Mouse (Mus musculus) lung, postnatal 0 days (tissue): ENCODE data around the gene Rb1. TPM values are rescaled to one million over a fixed set of nuclear protein-coding genes. Genes with fewer than 3 reads are reported as not detected.

ENCODE experiments used
- ATAC-seq: fragments of 200-750 bp; cut with Nextera tagmentation; 2 replicates; pipeline ENCODE4 v1.8.0; 2017; ENCODE audit warnings: moderate library complexity
- DNase-seq: peaks from one replicate; pipeline ENCODE4 v3.0.0-alpha.2; 2016; ENCODE audit warnings: low spot score
- H3K27ac ChIP-seq: fragments of 300-500 bp; sonication (generic); 2 replicates; pipeline ENCODE4 v1.5.1; 2014; ENCODE audit warnings: antibody characterized with exemption, mild to moderate bottlenecking, low read length, mixed read lengths
- H3K27me3 ChIP-seq: fragments of 300-500 bp; sonication (generic); replicated peaks from 2 replicates; pipeline ENCODE4 v1.6.1; 2014; ENCODE audit warnings: low read length, mixed read lengths; ENCODE audit not compliant: insufficient read depth
- H3K36me3 ChIP-seq: fragments of 300-500 bp; sonication (generic); 2 replicates; pipeline ENCODE4 v1.6.1; 2014; ENCODE audit warnings: low read length, mixed read lengths; ENCODE audit not compliant: insufficient read depth
- H3K4me1 ChIP-seq: fragments of 300-500 bp; sonication (generic); 2 replicates; pipeline ENCODE4 v1.6.1; 2014; ENCODE audit warnings: antibody characterized with exemption, low read depth, low read length, mixed read lengths; ENCODE audit not compliant: insufficient read depth
- H3K4me2 ChIP-seq: fragments of 300-500 bp; sonication (generic); replicated peaks from 2 replicates; pipeline ENCODE4 v1.6.1; 2014; ENCODE audit warnings: low read depth, mild to moderate bottlenecking, low read length, moderate library complexity, mixed read lengths
- H3K4me3 ChIP-seq: fragments of 300-500 bp; sonication (generic); 2 replicates; pipeline ENCODE4 v1.5.1; 2014; ENCODE audit warnings: low read depth, low read length
- H3K9ac ChIP-seq: fragments of 300-500 bp; sonication (generic); replicated peaks from 2 replicates; pipeline ENCODE4 v1.6.1; 2014; ENCODE audit warnings: low read depth, mild to moderate bottlenecking
- H3K9me3 ChIP-seq: fragments of 300-500 bp; sonication (generic); 2 replicates; pipeline ENCODE4 v1.6.1; 2016; ENCODE audit warnings: low read length, mixed read lengths
- CTCF ChIP-seq: IDR thresholded peaks from 2 replicates; pipeline ENCODE4 v1.5.1; 2016; ENCODE audit warnings: antibody characterized with exemption, mild to moderate bottlenecking
- EP300 ChIP-seq: IDR thresholded peaks from 2 replicates; pipeline ENCODE4 v1.6.1; 2016; ENCODE audit warnings: antibody characterized with exemption, mild to moderate bottlenecking, control low read depth
- WGBS: fragments of 180-500 bp; shearing (Covaris S2); extraction: QIAGEN DNeasy Blood & Tissue Kit; methylation state at CpG from one replicate; pipeline ENCODE4 v1.1.7; 2014; 5-methylcytosine and 5-hydroxymethylcytosine counted together
- microRNA counts: library from miRNA; unstranded; fragments of <30 nt; microRNA quantifications from one replicate; lab custom pipeline; 2015
- microRNA-seq: library from miRNA; unstranded; fragments of <30 nt; microRNA quantifications from one replicate; pipeline ENCODE4, GENCODE M21; 2016
- polyA plus RNA-seq: library from polyadenylated mRNA; unstranded; fragments of >200 nt; fragmentation: Nextera tagmentation; extraction: Ambion mirVana; gene quantifications from 2 replicates; pipeline ENCODE4 v1.2.1, GENCODE M21; 2015

Gene Rb1
- polyA plus RNA-seq, 1 experiment from 2014 or later = 14.7 TPM

- H3K4me3 ChIP-seq = no peak overlapping the region
- H3K4me2 ChIP-seq = no peak overlapping the region
- 88% methylated on average over 7 of the region's 7 CpGs for WGBS
- H3K9ac ChIP-seq = no peak overlapping the region
- TF ChIP-seq CTCF (no peak), EP300 (no peak)
- no peaks in the 10 kb centered on the region for H3K9me3 ChIP-seq
- ATAC-seq (no peak), DNase-seq (no peak)
- H3K27ac ChIP-seq = no peak overlapping the region
- H3K4me1 ChIP-seq = no peaks in the 10 kb centered on the region
- no peaks in the 10 kb centered on the region for H3K36me3 ChIP-seq
- no peaks in the 10 kb centered on the region for H3K27me3 ChIP-seq
Observed at GRCm38 (mm10) chr14:73138483-73138882, 187.1 kb downstream of the Rb1 start.

- no peak for ATAC-seq
- no peaks in the 10 kb centered on the region for H3K36me3 ChIP-seq
- no peaks in the 10 kb centered on the region for H3K4me1 ChIP-seq
- TF ChIP-seq CTCF = no peak
- TF ChIP-seq EP300 = no peak
- no peaks in the 10 kb centered on the region for H3K27me3 ChIP-seq
- H3K27ac ChIP-seq = no peak overlapping the region
- no peak overlapping the region for H3K4me2 ChIP-seq
- no peak for DNase-seq
- 61% methylated on average over 5 of the region's 5 CpGs for WGBS
- H3K9ac ChIP-seq = no peak overlapping the region
- no peak overlapping the region for H3K4me3 ChIP-seq
- H3K9me3 ChIP-seq = no peaks in the 10 kb centered on the region
Observed at GRCm38 (mm10) chr14:73137234-73137633, 188.4 kb downstream of the Rb1 start.

MicroRNAs within 50 kb of the gene (microRNA counts, 519-probe panel; counts per million panel counts)
- not detected for microRNA mmu-miR-687 (lab: Ali Mortazavi, UCI)

Small RNA genes lying within 50 kb of the gene (microRNA-seq; reads per million reads assigned to microRNA genes)
- not detected for gene Mir687

Other genes with a start within 250 kb of the Rb1 start
- 45.6 and 49.7 TPM in 2 replicates for gene Rcbtb2, start 202.8 kb downstream of the Rb1 start, polyA plus RNA-seq
- gene Lpar6, start 87.9 kb downstream of the Rb1 start, polyA plus RNA-seq = 10.3 and 10.5 TPM in 2 replicates
- 1,838 and 1,903 TPM in 2 replicates for gene Itm2b, start 59.5 kb upstream of the Rb1 start, polyA plus RNA-seq
- 52.8 and 56.1 TPM in 2 replicates for gene Med4, start 184.2 kb upstream of the Rb1 start, polyA plus RNA-seq
- gene Sucla2, start 199.5 kb upstream of the Rb1 start, polyA plus RNA-seq = 80.2 and 84.7 TPM in 2 replicates
- gene Nudt15, start 222.4 kb upstream of the Rb1 start, polyA plus RNA-seq = 2.5 and 2.7 TPM in 2 replicates